Mouse (Mus musculus) left cerebral cortex, postnatal 10 days (tissue): ENCODE measurements around the gene Zfp787. TPM values are rescaled to one million over a fixed set of nuclear protein-coding genes. Genes with fewer than 3 reads are reported as not detected.
"Not testable (repeated sequence)": the region's sequence is repeated elsewhere in the genome, so short reads cannot be mapped to it uniquely, and the experiment has no call there.

Source experiments
- DNase-seq, 2 experiments: peaks; one replicate each; pipeline ENCODE4 v3.0.0; 2021 to 2022; ENCODE audit warnings: low spot score in 2 of 2, mixed read lengths in 1 of 2; ENCODE audit errors: extremely low spot score in 1 of 2
- intact Hi-C: fragments of 180-260 bp; cut with DNase I; formaldehyde crosslinking; loops from one replicate; pipeline ENCODE4 v1.15.1; 2025
- total RNA-seq, 2 experiments: library from RNA; stranded (reverse); gene quantifications; 2 replicates each; pipeline ENCODE4 v1.2.3; 2021

Zfp787 gene
- total RNA-seq, 2 experiments from 2014 or later = 26.1 to 27.2 TPM

DNA sequence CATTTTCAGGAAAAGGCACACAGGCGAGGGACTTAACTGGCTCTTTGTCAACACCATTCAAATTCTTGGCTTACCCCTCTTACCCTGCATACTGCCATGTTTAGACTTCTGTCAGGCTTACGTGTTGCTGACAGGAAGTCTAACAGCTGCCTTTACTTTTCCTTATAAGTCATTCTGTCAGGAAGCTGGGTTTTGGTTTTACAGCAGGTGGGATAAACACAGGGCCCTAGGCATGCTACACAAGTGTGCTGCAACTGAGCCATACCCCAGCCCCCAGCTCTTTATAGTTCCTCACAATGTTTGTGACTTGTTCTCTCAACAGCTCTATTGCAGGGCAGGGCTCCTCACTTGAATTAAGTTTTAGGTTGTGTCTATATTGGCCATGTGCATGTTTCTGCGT is 16.5 kb downstream of the Zfp787 start:
- intact Hi-C loops = loop anchor here (10.0 kb wide), 1 partner anchor 146 kb away; the partner anchor contains the start of gene Zfp667
- DNase-seq = no peak

GRCm38 (mm10) chr7:6136497-6136896 is 19.3 kb downstream of the Zfp787 start:
- intact Hi-C loops = loop anchor here (10.0 kb wide), 1 partner anchor 148 kb away; the partner anchor contains the start of gene Zfp667
- no peak for DNase-seq

GRCm38 (mm10) chr7:6132646-6133045 is 23.2 kb downstream of the Zfp787 start:
- DNase-seq = peak in 1 of 2 experiments; percentile 40
- intact Hi-C loops = loop anchor here (10.0 kb wide), 1 partner anchor 152 kb away; the partner anchor contains the start of gene Zfp667

DNA sequence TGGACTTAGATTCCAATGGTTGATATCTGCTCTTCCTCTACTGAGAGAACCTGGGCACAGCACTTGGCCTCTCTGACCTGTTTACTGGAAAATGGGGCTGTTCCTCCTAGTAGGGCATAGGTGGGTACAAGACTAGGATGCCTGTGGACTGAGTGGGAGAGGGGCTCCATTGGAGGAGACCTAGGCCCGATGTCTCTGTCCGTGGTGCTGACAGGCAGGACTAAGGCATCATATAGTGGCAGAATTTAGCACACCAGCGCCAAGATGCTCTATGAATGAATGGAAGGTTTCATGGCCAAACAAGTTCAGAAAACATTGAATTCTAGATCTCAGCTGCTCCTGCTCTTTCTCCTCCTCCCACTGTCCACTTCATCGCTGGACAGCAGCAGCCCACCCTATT is 25.5 kb downstream of the Zfp787 start:
- intact Hi-C loops = loop anchor here (10.0 kb wide), 1 partner anchor 154 kb away; the partner anchor contains the start of gene Zfp667
- DNase-seq = no peak

GRCm38 (mm10) chr7:6126690-6127448 is 28.9 kb downstream of the Zfp787 start:
- intact Hi-C loops = loop anchor here (1.0 to 5.0 kb wide), 2 partner anchors 45 to 67 kb away; partner anchors contain the start of gene Zfp444
- peak; percentile 81 to 90 for DNase-seq

DNA sequence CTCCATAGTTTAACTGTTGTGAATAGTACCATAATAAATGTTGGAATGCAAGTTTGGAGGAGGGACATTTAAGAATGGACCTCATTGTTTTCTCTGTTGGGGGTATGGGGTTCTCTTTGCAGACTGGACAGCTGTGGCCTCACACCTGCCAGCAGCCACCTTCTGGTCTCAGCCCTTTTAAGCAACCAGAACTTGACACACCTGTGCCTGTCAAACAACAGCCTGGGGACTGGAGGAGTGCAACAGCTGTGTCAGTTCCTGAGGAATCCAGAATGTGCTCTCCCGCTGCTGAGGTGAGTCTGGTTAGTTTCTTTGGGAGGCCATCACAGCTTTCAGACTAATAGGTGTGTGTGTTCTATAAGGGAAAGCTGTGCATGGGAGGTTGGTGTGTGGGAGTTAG is 34.7 kb downstream of the Zfp787 start:
- intact Hi-C loops = not testable (repeated sequence)

DNA sequence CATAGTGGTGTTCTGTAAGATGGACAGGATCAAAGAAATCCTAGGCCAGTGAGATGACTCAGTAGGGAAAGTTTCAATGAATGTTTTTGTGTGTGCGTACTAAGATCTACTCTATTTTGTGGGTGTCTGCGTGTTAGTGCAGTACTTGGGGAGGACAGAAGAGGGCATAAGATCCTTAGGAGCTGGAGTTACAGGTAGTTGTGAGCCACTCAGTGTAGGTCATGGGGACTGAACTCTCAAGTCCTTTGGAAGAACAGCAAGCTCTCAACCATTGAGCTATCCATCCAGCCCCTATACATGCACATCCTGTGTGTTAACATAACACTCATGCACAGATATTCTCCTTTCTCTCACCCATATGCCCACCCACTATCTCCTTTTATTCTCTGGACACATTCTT is 35.7 kb downstream of the Zfp787 start:
- intact Hi-C loops, DNase-seq: not testable (repeated sequence)

More for the DNA sequence above, 34.7 kb downstream of the Zfp787 start:
- not testable (repeated sequence) for DNase-seq

GRCm38 (mm10) chr7:6119501-6119900 is 36.3 kb downstream of the Zfp787 start:
- intact Hi-C loops = no loop called here
- no peak for DNase-seq

Other genes starting within 250 kb of the Zfp787 start
- gene Vmn1r65, start 145.0 kb downstream of the Zfp787 start, total RNA-seq = not detected
- gene Nlrp4c, start 110.8 kb downstream of the Zfp787 start, total RNA-seq = not detected
- gene Zfp444, start 16.2 kb upstream of the Zfp787 start, total RNA-seq = 10 to 100 TPM; 54.8 to 64.3 TPM
- not detected for gene Galp, start 41.1 kb upstream of the Zfp787 start, total RNA-seq
- gene Zscan5b, start 66.3 kb upstream of the Zfp787 start, total RNA-seq = not detected
- not detected for gene Epp13, start 96.7 kb upstream of the Zfp787 start, total RNA-seq
- gene Zfp667, start 130.6 kb upstream of the Zfp787 start, total RNA-seq = 10 to 100 TPM; 12.4 to 12.5 TPM
- 10 to 100 TPM; 14.0 to 15.7 TPM for gene Zfp583, start 175.3 kb upstream of the Zfp787 start, total RNA-seq
- 1 to 10 TPM; 8.1 to 8.6 TPM for gene Gm3854, start 187.8 kb upstream of the Zfp787 start, total RNA-seq
- 1 to 10 TPM; 4.6 to 5.5 TPM for gene Zfp78, start 207.3 kb upstream of the Zfp787 start, total RNA-seq
- 10 to 100 TPM in 1 of 2 experiments, 1 to 10 TPM in 1; 8.9 to 10.2 TPM for gene Zfp28, start 227.3 kb upstream of the Zfp787 start, total RNA-seq
- gene Smim17, start 242.7 kb upstream of the Zfp787 start, total RNA-seq = 10 to 100 TPM; 14.7 to 15.7 TPM